Mouse (Mus musculus) limb, embryonic 12.5 days (tissue): ENCODE data around the gene Eif2ak1. TPM values are rescaled to one million over a fixed set of nuclear protein-coding genes. Genes with fewer than 3 reads are reported as not detected.

Source experiments
- polyA plus RNA-seq: library from polyadenylated mRNA; unstranded; fragments of >200 nt; fragmentation: Nextera tagmentation; extraction: Ambion mirVana; gene quantifications from 2 replicates; pipeline ENCODE4 v1.2.1, GENCODE M21; 2016

The Eif2ak1 gene
- polyA plus RNA-seq, 1 experiment from 2014 or later, result 47.2 TPM

Other genes with a start within 250 kb of the Eif2ak1 start
- 53.2 and 55.5 TPM in 2 replicates for gene Cyth3, start 195.3 kb upstream of the Eif2ak1 start, polyA plus RNA-seq
- 32.4 and 34.4 TPM in 2 replicates for gene Usp42, start 85.5 kb upstream of the Eif2ak1 start, polyA plus RNA-seq
- 0.38 and 0.44 TPM in 2 replicates for gene Ankrd61, start 79.9 kb downstream of the Eif2ak1 start, polyA plus RNA-seq
- 98.0 and 102 TPM in 2 replicates for gene Aimp2, start 92.1 kb downstream of the Eif2ak1 start, polyA plus RNA-seq
- gene Pms2, start 92.2 kb downstream of the Eif2ak1 start, polyA plus RNA-seq, result 38.0 and 41.6 TPM in 2 replicates
- 1.0 and 1.1 TPM in 2 replicates for gene Gm42421, start 110.4 kb downstream of the Eif2ak1 start, polyA plus RNA-seq
- 0.87 and 1.3 TPM in 2 replicates for gene Rsph10b, start 115.2 kb downstream of the Eif2ak1 start, polyA plus RNA-seq
- gene Ccz1, start 197.1 kb downstream of the Eif2ak1 start, polyA plus RNA-seq, result 97.7 and 104 TPM in 2 replicates
- not detected in 2 replicates for gene Ocm, start 208.9 kb downstream of the Eif2ak1 start, polyA plus RNA-seq